Mouse (Mus musculus) liver, embryonic 12.5 days (tissue): ENCODE results near the gene Fam129a. TPM values are rescaled to one million over a fixed set of nuclear protein-coding genes. Genes with fewer than 3 reads are reported as not detected.

ENCODE experiments used
- ATAC-seq: fragments of 200-750 bp; cut with Nextera tagmentation; 2 replicates; pipeline ENCODE4 v1.8.0; 2017; ENCODE audit warnings: moderate number of reproducible peaks, mild to moderate bottlenecking, moderate library complexity
- H3K27ac ChIP-seq: fragments of 300-500 bp; sonication (generic); 2 replicates; pipeline ENCODE4 v1.5.1; 2016; ENCODE audit warnings: mild to moderate bottlenecking
- H3K27me3 ChIP-seq: fragments of 300-500 bp; sonication (generic); replicated peaks from 2 replicates; pipeline ENCODE4 v1.6.1; 2016; ENCODE audit warnings: mild to moderate bottlenecking, moderate library complexity
- H3K36me3 ChIP-seq: fragments of 300-500 bp; sonication (generic); 2 replicates; pipeline ENCODE4 v1.6.1; 2016; ENCODE audit warnings: mild to moderate bottlenecking, moderate library complexity
- H3K4me1 ChIP-seq: fragments of 300-500 bp; sonication (generic); 2 replicates; pipeline ENCODE4 v1.6.1; 2016
- H3K4me2 ChIP-seq: fragments of 300-500 bp; sonication (generic); 2 replicates; pipeline ENCODE4 v1.6.1; 2016; ENCODE audit warnings: mild to moderate bottlenecking, moderate library complexity
- H3K4me3 ChIP-seq: fragments of 300-500 bp; sonication (generic); 2 replicates; pipeline ENCODE4 v1.5.1; 2016; ENCODE audit warnings: mild to moderate bottlenecking, moderate library complexity
- H3K9ac ChIP-seq: fragments of 300-500 bp; sonication (generic); 2 replicates; pipeline ENCODE4 v1.6.1; 2016; ENCODE audit warnings: mild to moderate bottlenecking, moderate library complexity
- H3K9me3 ChIP-seq: fragments of 300-500 bp; sonication (generic); replicated peaks from 2 replicates; pipeline ENCODE4 v1.6.1; 2016; ENCODE audit warnings: mild to moderate bottlenecking, moderate library complexity
- WGBS: fragments of 180-500 bp; shearing (Covaris S2); methylation state at CpG from one replicate; pipeline ENCODE4 v1.1.7; 2016; ENCODE audit not compliant: insufficient replicate concordance; 5-methylcytosine and 5-hydroxymethylcytosine counted together
- polyA plus RNA-seq: library from polyadenylated mRNA; unstranded; fragments of >200 nt; fragmentation: Nextera tagmentation; extraction: Ambion mirVana; gene quantifications from 2 replicates; pipeline ENCODE4 v1.2.1, GENCODE M21; 2016

Gene Fam129a
- polyA plus RNA-seq, 1 experiment from 2014 or later = 1.9 TPM

GRCm38 (mm10) chr1:151766976-151767654, 196.1 kb downstream of the Fam129a start:
- no peak overlapping the region for H3K4me2 ChIP-seq
- H3K36me3 ChIP-seq = peaks cover 34% of the 10 kb centered on the region
- H3K4me1 ChIP-seq = no peaks in the 10 kb centered on the region
- ATAC-seq = no peak
- H3K9me3 ChIP-seq = no peaks in the 10 kb centered on the region
- no peak overlapping the region for H3K27ac ChIP-seq
- no peaks in the 10 kb centered on the region for H3K27me3 ChIP-seq
- no peak overlapping the region for H3K9ac ChIP-seq
- WGBS = 86% methylated on average over 3 of the region's 3 CpGs
- H3K4me3 ChIP-seq = no peak overlapping the region

- ATAC-seq = no peak
- no peak overlapping the region for H3K9ac ChIP-seq
- H3K4me1 ChIP-seq = no peaks in the 10 kb centered on the region
- H3K9me3 ChIP-seq = no peaks in the 10 kb centered on the region
- H3K27me3 ChIP-seq = no peaks in the 10 kb centered on the region
- H3K4me2 ChIP-seq = no peak overlapping the region
- H3K36me3 ChIP-seq = peaks cover 39% of the 10 kb centered on the region
- no peak overlapping the region for H3K27ac ChIP-seq
- WGBS = 77% methylated on average over 3 of the region's 3 CpGs
- H3K4me3 ChIP-seq = no peak overlapping the region
Observed at GRCm38 (mm10) chr1:151769200-151769913, 198.4 kb downstream of the Fam129a start.

Other genes with a start within 250 kb of the Fam129a start
- 140 and 141 TPM in 2 replicates for gene Ivns1abp, start 226.7 kb upstream of the Fam129a start, polyA plus RNA-seq
- 21.3 and 23.5 TPM in 2 replicates for gene Swt1, start 142.7 kb upstream of the Fam129a start, polyA plus RNA-seq
- gene Trmt1l, start 142.6 kb upstream of the Fam129a start, polyA plus RNA-seq = 29.7 and 31.6 TPM in 2 replicates
- 35.2 and 35.4 TPM in 2 replicates for gene Rnf2, start 70.2 kb upstream of the Fam129a start, polyA plus RNA-seq
- gene Edem3, start 184.2 kb downstream of the Fam129a start, polyA plus RNA-seq = 11.9 and 12.5 TPM in 2 replicates